Mouse (Mus musculus): Measurements from ENCODE around the gene Sp6.

- TF ChIP-seq CTCF (IDR thresholded peaks at IDR 0.05; ENCODE audit: low read depth) (peak; percentile 95), EP300 (IDR thresholded peaks at IDR 0.05; ENCODE audit: low read depth) (no peak)
Observed at GRCm38 (mm10) chr11:96982355-96982754, 30.8 kb upstream of the Sp6 start.
